Mouse (Mus musculus): Measurements from ENCODE around the gene L2hgdh.
A peak's percentile ranks its signal among the peaks of the same experiment; 100 is the strongest.

DNA sequence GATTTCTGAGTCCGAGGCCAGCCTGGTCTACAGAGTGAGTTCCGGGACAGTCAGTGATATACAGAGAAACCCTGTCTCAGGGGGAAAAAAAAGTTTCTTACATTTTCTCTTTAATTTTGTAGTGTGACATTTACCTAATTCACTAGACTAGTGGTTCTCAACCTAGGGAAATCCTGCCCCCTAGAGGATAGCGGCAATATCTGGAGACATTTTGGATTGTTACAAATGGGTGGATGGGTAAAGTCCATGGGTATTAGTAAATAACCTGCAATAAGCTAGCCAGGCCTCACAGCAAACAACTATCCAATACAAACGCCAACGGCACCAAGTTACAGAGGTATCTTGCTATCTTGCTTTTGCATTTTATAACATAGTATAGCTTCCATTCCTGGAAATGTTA is 27.9 kb downstream of the L2hgdh start:
- TF ChIP-seq POLR2A (IDR thresholded peaks at IDR 0.05; ENCODE audit: low read depth, low read length) (no peak), CTCF (conservative IDR thresholded peaks at IDR 0.05; ENCODE audit: insufficient read depth, insufficient read length, low read depth, low read length) (0 out of 2 replicates have a peak, but pooled peaks have one; percentile 7)
